Mouse (Mus musculus): Measurements from ENCODE around the gene Cfap73.

DNA sequence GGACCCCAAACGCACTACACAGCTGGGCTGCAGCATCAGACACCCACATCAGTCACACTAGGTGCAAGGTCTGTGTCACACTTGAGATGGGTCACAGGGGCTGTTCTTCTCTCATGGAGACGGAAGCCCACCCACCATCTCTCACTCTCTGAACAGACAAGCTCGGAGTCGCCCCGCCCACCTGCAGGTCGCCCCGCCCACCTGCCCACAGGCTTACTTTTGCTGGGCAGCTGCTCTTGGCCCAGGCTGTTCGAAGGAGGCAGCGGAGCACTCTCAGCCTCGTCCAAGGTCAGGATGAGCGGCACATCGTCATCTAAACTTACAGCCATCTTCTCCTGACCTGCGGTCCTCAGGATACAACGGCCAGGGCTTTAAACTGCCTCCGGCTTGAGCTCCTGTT lies 49.1 kb downstream of the Cfap73 start:
- TF ChIP-seq POLR2A (IDR thresholded peaks at IDR 0.05; ENCODE audit: borderline replicate concordance, extremely low read depth, insufficient read depth, insufficient read length, poor library complexity, severe bottlenecking) (no peak), CTCF (IDR thresholded peaks at IDR 0.05; ENCODE audit: borderline replicate concordance, extremely low read depth, insufficient read depth, insufficient read length) (no peak)

Data from brain, embryonic 14.5 days (tissue).